Mouse (Mus musculus) C2C12 (cell line): ENCODE data around the gene Ccdc78.

Experiments used
- CEBPB ChIP-seq: IDR thresholded peaks from one replicate; pipeline ENCODE4 v1.6.1; 2011; ENCODE audit warnings: low read depth, mild to moderate bottlenecking, control low read depth, moderate library complexity
- CTCF ChIP-seq: IDR thresholded peaks from one replicate; pipeline ENCODE4 v1.5.1; 2011; ENCODE audit not compliant: control insufficient read depth, insufficient read depth, insufficient read length
- FOSL1 ChIP-seq: IDR thresholded peaks from one replicate; pipeline ENCODE4 v1.8.0; 2011; ENCODE audit warnings: mild to moderate bottlenecking, low read length; ENCODE audit not compliant: poor library complexity, insufficient read depth, severe bottlenecking
- MAX ChIP-seq: IDR thresholded peaks from one replicate; pipeline ENCODE4 v1.6.1; 2011; ENCODE audit warnings: mild to moderate bottlenecking, control low read depth
- MYOD1 ChIP-seq: IDR thresholded peaks from one replicate; pipeline ENCODE4 v1.6.1; 2011; ENCODE audit warnings: low read depth; ENCODE audit not compliant: control insufficient read depth, insufficient read length
- MYOG ChIP-seq: IDR thresholded peaks from one replicate; pipeline ENCODE4 v1.6.1; 2011; ENCODE audit not compliant: control insufficient read depth, insufficient read length; ENCODE audit errors: extremely low read depth
- USF1 ChIP-seq: IDR thresholded peaks from one replicate; pipeline ENCODE4 v1.6.1; 2011; ENCODE audit warnings: low read depth, mild to moderate bottlenecking, control low read depth, moderate library complexity

- no peak for TF ChIP-seq CTCF
- no peak for TF ChIP-seq MAX
- TF ChIP-seq USF1 = no peak
- TF ChIP-seq FOSL1 = no peak
- TF ChIP-seq CEBPB = no peak
- no peak for TF ChIP-seq MYOG
- no peak for TF ChIP-seq MYOD1
Observed at GRCm38 (mm10) chr17:25830200-25830753, 43.9 kb downstream of the Ccdc78 start.
